Mouse (Mus musculus) NIH3T3 (cell line): ENCODE results near the gene Zdhhc24.
A peak's percentile ranks its signal among the peaks of the same experiment; 100 is the strongest.
"Not testable (repeated sequence)": the region's sequence is repeated elsewhere in the genome, so short reads cannot be mapped to it uniquely, and the experiment has no call there.

Source experiments
- DNase-seq: peaks from one replicate; pipeline ENCODE4 v3.0.0-alpha.2; 2012; ENCODE audit warnings: low read depth

The Zdhhc24 gene

GRCm38 (mm10) chr19:4878405-4879323 is at the start of gene Zdhhc24:
Gene Zdhhc24, plus strand, starts transcription at chr19:4878668.
- DNase-seq, result peak; percentile 97

GRCm38 (mm10) chr19:4829156-4829555 is 49.3 kb upstream of the Zdhhc24 start:
- DNase-seq, result no peak

GRCm38 (mm10) chr19:4833977-4834376 is 44.5 kb upstream of the Zdhhc24 start:
- no peak for DNase-seq

- DNase-seq, result no peak
Observed at GRCm38 (mm10) chr19:4836096-4836495, 42.4 kb upstream of the Zdhhc24 start.

- no peak for DNase-seq
Observed at GRCm38 (mm10) chr19:4837049-4837448, 41.4 kb upstream of the Zdhhc24 start.

- DNase-seq, result peak; percentile 51
Observed at GRCm38 (mm10) chr19:4838526-4839140, 39.8 kb upstream of the Zdhhc24 start.

- DNase-seq, result peak; percentile 99
Observed at GRCm38 (mm10) chr19:4839149-4839548, 39.3 kb upstream of the Zdhhc24 start, which contains the start of the genes Ccs and Ccdc87. Gene Ccs, minus strand, starts transcription at chr19:4839332. Gene Ccdc87, plus strand, starts transcription at chr19:4839366.

- DNase-seq, result no peak
Observed at GRCm38 (mm10) chr19:4840848-4841247, 37.6 kb upstream of the Zdhhc24 start.

- DNase-seq, result no peak
Observed at GRCm38 (mm10) chr19:4842611-4843010, 35.9 kb upstream of the Zdhhc24 start.

- DNase-seq, result no peak
Observed at GRCm38 (mm10) chr19:4845846-4846245, 32.6 kb upstream of the Zdhhc24 start.

GRCm38 (mm10) chr19:4847490-4847889 is 31.0 kb upstream of the Zdhhc24 start:
- peak; percentile 74 for DNase-seq

GRCm38 (mm10) chr19:4849800-4850199 is 28.7 kb upstream of the Zdhhc24 start:
- DNase-seq, result no peak

GRCm38 (mm10) chr19:4850281-4850680 is 28.2 kb upstream of the Zdhhc24 start:
- no peak for DNase-seq

GRCm38 (mm10) chr19:4854552-4855469 is 23.7 kb upstream of the Zdhhc24 start, which contains the start of gene Ctsf:
Gene Ctsf, plus strand, starts transcription at chr19:4855130.
- peak; percentile 12 for DNase-seq

- no peak for DNase-seq
Observed at GRCm38 (mm10) chr19:4855470-4855820, 23.0 kb upstream of the Zdhhc24 start.

- DNase-seq, result no peak
Observed at GRCm38 (mm10) chr19:4855951-4856350, 22.5 kb upstream of the Zdhhc24 start.

GRCm38 (mm10) chr19:4859081-4859480 is 19.4 kb upstream of the Zdhhc24 start:
- peak; percentile 30 for DNase-seq

- DNase-seq, result no peak
Observed at GRCm38 (mm10) chr19:4863048-4863447, 15.4 kb upstream of the Zdhhc24 start.

- peak; percentile 52 for DNase-seq
Observed at GRCm38 (mm10) chr19:4865147-4865546, 13.3 kb upstream of the Zdhhc24 start.

GRCm38 (mm10) chr19:4874613-4875012 is 3.9 kb upstream of the Zdhhc24 start:
- not testable (repeated sequence) for DNase-seq

- DNase-seq, result no peak
Observed at GRCm38 (mm10) chr19:4876241-4876640, 2.2 kb upstream of the Zdhhc24 start.

GRCm38 (mm10) chr19:4876755-4877154 is 1.7 kb upstream of the Zdhhc24 start:
- no peak for DNase-seq
